Mouse (Mus musculus) lung, adult 2 months (tissue): ENCODE data around the gene Crybb2.

Experiments used
- CTCF ChIP-seq: fragments of 200-500 bp; IDR thresholded peaks from 2 replicates; pipeline ENCODE4 v1.5.1; 2011; ENCODE audit warnings: mild to moderate bottlenecking, low read length, control low read depth; ENCODE audit not compliant: insufficient read depth
- POLR2A ChIP-seq: fragments of 200-500 bp; IDR thresholded peaks from 2 replicates; pipeline ENCODE4 v1.6.1; 2011; ENCODE audit warnings: low read depth, mild to moderate bottlenecking, control low read depth, low read length, borderline replicate concordance; ENCODE audit errors: extremely low read depth

GRCm38 (mm10) chr5:113085931-113086330 lies 16.0 kb upstream of the Crybb2 start:
- no peak for TF ChIP-seq CTCF
- TF ChIP-seq POLR2A, result no peak
